Mouse (Mus musculus) MEL (cell line): ENCODE results near the gene Gnaz. TPM values are rescaled to one million over a fixed set of nuclear protein-coding genes. Genes with fewer than 3 reads are reported as not detected.

Experiments
- DNase-seq: peaks from one replicate; pipeline ENCODE4 v3.0.0; 2011; ENCODE audit warnings: low read depth, low spot score
- H3K27ac ChIP-seq: 2 replicates; pipeline ENCODE4 v1.5.1; 2012; ENCODE audit warnings: low read depth, mild to moderate bottlenecking, control low read depth, low read length, moderate library complexity; ENCODE audit not compliant: control insufficient read depth
- H3K27me3 ChIP-seq, 2 experiments: fragments of 150-350 bp in 1 of 2; sonication (generic) in 1 of 2; 2 replicates each; pipeline ENCODE4 v1.6.1; 2012; ENCODE audit warnings: low read length in 2 of 2, mild to moderate bottlenecking in 2 of 2, improper control_type of control experiment in 1 of 2, moderate library complexity in 1 of 2; ENCODE audit not compliant: insufficient read depth in 2 of 2, control insufficient read depth in 1 of 2
- H3K36me3 ChIP-seq, 2 experiments: 2 replicates each; pipeline ENCODE4 v1.6.1; 2012 to 2014; ENCODE audit warnings: low read length in 2 of 2, improper control_type of control experiment in 1 of 2, inconsistent platforms in 1 of 2, mild to moderate bottlenecking in 1 of 2; ENCODE audit not compliant: insufficient read depth in 2 of 2, control insufficient read depth in 1 of 2
- H3K4me1 ChIP-seq, 2 experiments: fragments of 150-350 bp in 1 of 2; sonication (generic) in 1 of 2; 2 replicates each; pipeline ENCODE4 v1.6.1; 2012; ENCODE audit warnings: low read length in 2 of 2, improper control_type of control experiment in 1 of 2, mild to moderate bottlenecking in 1 of 2; ENCODE audit not compliant: insufficient read depth in 2 of 2, control insufficient read depth in 1 of 2
- H3K4me3 ChIP-seq, 2 experiments: fragments of 150-350 bp in 1 of 2; sonication (generic) in 1 of 2; 2 replicates each; pipeline ENCODE4 v1.5.1; 2012; ENCODE audit warnings: low read depth in 2 of 2, low read length in 2 of 2, mild to moderate bottlenecking in 2 of 2, moderate library complexity in 2 of 2, control low read depth in 1 of 2, improper control_type of control experiment in 1 of 2; ENCODE audit not compliant: control insufficient read depth in 1 of 2, insufficient read depth in 1 of 2
- H3K79me2 ChIP-seq: 2 replicates; pipeline ENCODE4 v1.6.1; 2012; ENCODE audit warnings: mild to moderate bottlenecking, low read length, moderate library complexity; ENCODE audit not compliant: control insufficient read depth, poor library complexity, insufficient read depth
- H3K9ac ChIP-seq: 2 replicates; pipeline ENCODE4 v1.6.1; 2012; ENCODE audit warnings: low read depth, mild to moderate bottlenecking, control low read depth, low read length, moderate library complexity; ENCODE audit not compliant: control insufficient read depth, poor library complexity, severe bottlenecking
- H3K9me3 ChIP-seq: fragments of 150-350 bp; sonication (generic); replicated peaks from 2 replicates; pipeline ENCODE4 v1.6.1; 2012; ENCODE audit warnings: mild to moderate bottlenecking, low read length, improper control_type of control experiment, moderate library complexity; ENCODE audit not compliant: insufficient read depth
- CHD1 ChIP-seq: IDR thresholded peaks from 2 replicates; pipeline ENCODE4 v1.6.1; 2012; ENCODE audit warnings: low read depth, mild to moderate bottlenecking, inconsistent platforms, low read length, improper control_type of control experiment
- E2F4 ChIP-seq: IDR thresholded peaks from 2 replicates; pipeline ENCODE4 v1.6.1; 2011; ENCODE audit warnings: low read depth, low read length, improper control_type of control experiment, borderline replicate concordance
- ELF1 ChIP-seq: IDR thresholded peaks from 2 replicates; pipeline ENCODE4 v1.6.1; 2014; ENCODE audit warnings: low read depth, mild to moderate bottlenecking, inconsistent platforms, low read length, improper control_type of control experiment, moderate library complexity
- EP300 ChIP-seq, 2 experiments: IDR thresholded peaks; 2 replicates each; pipeline ENCODE4 v1.6.1; 2011; ENCODE audit warnings: improper control_type of control experiment in 2 of 2, low read length in 2 of 2, low read depth in 1 of 2, mild to moderate bottlenecking in 1 of 2
- GATA1 ChIP-seq: IDR thresholded peaks from 2 replicates; pipeline ENCODE4 v1.6.1; 2011; ENCODE audit warnings: low read depth, low read length, improper control_type of control experiment
- JUND ChIP-seq: IDR thresholded peaks from 2 replicates; pipeline ENCODE4 v1.6.1; 2011; ENCODE audit warnings: low read depth, mild to moderate bottlenecking, improper control_type of control experiment, low read length
- MAX ChIP-seq: IDR thresholded peaks from 2 replicates; pipeline ENCODE4 v1.6.1; 2011; ENCODE audit warnings: low read length, improper control_type of control experiment
- MEF2A ChIP-seq: IDR thresholded peaks from 2 replicates; pipeline ENCODE4 v1.6.1; 2014; ENCODE audit warnings: low read depth, mild to moderate bottlenecking, inconsistent platforms, low read length, improper control_type of control experiment; ENCODE audit not compliant: poor library complexity, insufficient replicate concordance, severe bottlenecking; ENCODE audit errors: extremely low read depth
- MYC ChIP-seq: IDR thresholded peaks from 2 replicates; pipeline ENCODE4 v1.6.1; 2011; ENCODE audit warnings: low read depth, mild to moderate bottlenecking, low read length, improper control_type of control experiment, moderate library complexity
- NRF1 ChIP-seq: IDR thresholded peaks from 2 replicates; pipeline ENCODE4 v1.6.1; 2014; ENCODE audit warnings: low read depth, mild to moderate bottlenecking, inconsistent platforms, low read length, improper control_type of control experiment, moderate library complexity; ENCODE audit not compliant: poor library complexity, insufficient read depth, severe bottlenecking
- POLR2A ChIP-seq, 2 experiments: IDR thresholded peaks; 2 replicates each; pipeline ENCODE4 v1.6.1; 2011 to 2012; ENCODE audit warnings: low read length in 2 of 2, mild to moderate bottlenecking in 2 of 2, control low read depth in 1 of 2, improper control_type of control experiment in 1 of 2, low read depth in 1 of 2, moderate library complexity in 1 of 2; ENCODE audit not compliant: control insufficient read depth in 1 of 2, insufficient read depth in 1 of 2, poor library complexity in 1 of 2
- SMC3 ChIP-seq: IDR thresholded peaks from 2 replicates; pipeline ENCODE4 v1.6.1; 2011; ENCODE audit warnings: low read depth, low read length, improper control_type of control experiment
- TAL1 ChIP-seq: IDR thresholded peaks from 2 replicates; pipeline ENCODE4 v1.6.1; 2012; ENCODE audit warnings: mild to moderate bottlenecking, inconsistent platforms, low read length, moderate library complexity, mixed read lengths
- TBP ChIP-seq: IDR thresholded peaks from 2 replicates; pipeline ENCODE4 v1.8.0; 2011; ENCODE audit warnings: low read depth, low read length, improper control_type of control experiment
- TCF12 ChIP-seq: IDR thresholded peaks from 2 replicates; pipeline ENCODE4 v1.6.1; 2014; ENCODE audit warnings: low read depth, mild to moderate bottlenecking, inconsistent platforms, low read length, improper control_type of control experiment, moderate library complexity
- UBTF ChIP-seq: IDR thresholded peaks from 2 replicates; pipeline ENCODE4 v1.6.1; 2012; ENCODE audit warnings: low read depth, mild to moderate bottlenecking, inconsistent platforms, low read length, improper control_type of control experiment, moderate library complexity, borderline replicate concordance; ENCODE audit not compliant: insufficient read depth
- USF1 ChIP-seq: IDR thresholded peaks from 2 replicates; pipeline ENCODE4 v1.6.1; 2014; ENCODE audit warnings: low read depth, mild to moderate bottlenecking, inconsistent platforms, low read length, improper control_type of control experiment, moderate library complexity
- polyA plus RNA-seq, 2 experiments: library from polyadenylated mRNA; stranded (reverse) in 1 of 2; unstranded in 1 of 2; fragments of >175 nt in 1 of 2; fragments of >200 nt in 1 of 2; gene quantifications; 2 replicates each; pipeline versions ENCODE4 v1.2.1 to v1.2.4; 2012; ENCODE audit warnings: low replicate concordance in 2 of 2, low read depth in 1 of 2; ENCODE audit not compliant: insufficient read length in 2 of 2, insufficient read depth in 1 of 2, missing spikeins in 1 of 2
- total RNA-seq: library from RNA; depleted of rRNA; stranded (reverse); fragments of 300-350 nt; gene quantifications from 2 replicates; pipeline ENCODE4 v1.2.3, GENCODE M21; 2012; rRNA removed

The Gnaz gene
- total RNA-seq (not detected in 2 replicates), polyA plus RNA-seq (not detected)

DNA sequence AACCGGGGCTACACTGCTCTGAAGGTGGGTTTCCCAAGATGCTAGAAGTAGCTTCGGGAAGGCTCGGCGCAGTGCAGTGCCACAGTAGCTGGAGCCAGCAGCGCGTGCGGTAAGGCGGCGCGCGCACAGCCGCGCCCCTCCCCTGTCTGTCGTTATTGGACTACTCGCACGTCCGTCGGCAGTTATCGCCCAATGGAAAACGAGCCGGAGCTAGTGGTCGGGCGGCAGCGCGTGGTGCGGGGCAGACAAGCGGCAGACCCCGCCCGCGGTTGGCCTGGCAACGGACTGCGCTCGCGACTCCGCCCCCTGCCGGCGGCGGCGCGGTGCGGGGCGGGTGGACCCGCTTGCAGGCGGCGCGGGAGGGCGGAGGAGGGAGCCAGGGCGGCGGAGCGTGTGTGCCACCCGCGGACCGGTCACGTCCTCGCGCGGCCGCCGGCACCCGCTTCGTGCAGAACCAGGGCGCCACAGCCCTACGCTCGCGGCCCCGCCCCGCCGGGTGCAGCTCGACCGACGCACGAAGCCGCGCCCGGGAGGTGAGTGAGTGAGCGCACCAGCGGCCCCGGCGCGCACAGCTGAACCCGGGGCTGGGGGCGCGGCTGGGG is at the start of gene Gnaz:
TSS of gene Gnaz (plus strand) at position 328 of the 602 bp plus-strand sequence.
- Histone ChIP-seq H3K9ac (no peak within 1 kb of the TSS), H3K4me1 (no peaks in the 10 kb centered on the region), H3K79me2 (no peaks in the 10 kb centered on the region), H3K4me3 (no peak within 1 kb of the TSS), H3K27ac (no peak within 1 kb of the TSS), H3K27me3 (no peaks in the 10 kb centered on the region), H3K9me3 (no peaks in the 10 kb centered on the region), H3K36me3 (no peaks in the 10 kb centered on the region)
- TF ChIP-seq SMC3 (no peak), JUND (no peak), EP300 (IDR thresholded peaks at IDR 0.05; ENCODE audit: low read depth in 1 of 2, low read length in 2 of 2) (no peak), CHD1 (no peak), USF1 (no peak), ELF1 (no peak), E2F4 (no peak), TBP (no peak), TAL1 (no peak), POLR2A (IDR thresholded peaks at IDR 0.05; ENCODE audit: control insufficient read depth in 1 of 2, insufficient read depth in 1 of 2, low read depth in 1 of 2, low read length in 2 of 2, poor library complexity in 1 of 2) (no peak), MAX (no peak), MEF2A (no peak)
- no peak for DNase-seq

- TF ChIP-seq POLR2A (IDR thresholded peaks at IDR 0.05; ENCODE audit: control insufficient read depth in 1 of 2, insufficient read depth in 1 of 2, low read depth in 1 of 2, low read length in 2 of 2, poor library complexity in 1 of 2) (no peak), UBTF (no peak), MYC (no peak), MAX (no peak), SMC3 (no peak), GATA1 (no peak), TBP (no peak), NRF1 (no peak), TCF12 (no peak)
- H3K9ac ChIP-seq, result no peak overlapping the region
- no peaks in the 10 kb centered on the region for H3K79me2 ChIP-seq
- H3K4me3 ChIP-seq, result no peak overlapping the region
- H3K9me3 ChIP-seq, result no peaks in the 10 kb centered on the region
- DNase-seq, result no peak
- H3K27ac ChIP-seq, result no peak overlapping the region
- H3K36me3 ChIP-seq, result no peaks in the 10 kb centered on the region
- no peaks in the 10 kb centered on the region for H3K4me1 ChIP-seq
- H3K27me3 ChIP-seq, result no peaks in the 10 kb centered on the region
Measured at GRCm38 (mm10) chr10:74919277-74919676, 47.7 kb upstream of the Gnaz start.
